Mouse (Mus musculus): ENCODE data around the gene Ndufaf2.

GRCm38 (mm10) chr13:107960549-107960948, 197.9 kb downstream of the Ndufaf2 start:
- TF ChIP-seq POLR2A (IDR thresholded peaks at IDR 0.05; ENCODE audit: low read depth, low read length) (no peak), CTCF (IDR thresholded peaks at IDR 0.05; ENCODE audit: extremely low read depth, insufficient read length, insufficient replicate concordance, low read depth, low read length) (no peak)

Measured in small intestine, adult 2 months (tissue).